In genomic region chr5:35644082-35644481, GRCm38 (mm10) we compare ENCODE assay signal across 23 mouse cellular contexts. TPM values are rescaled to one million over a fixed set of nuclear protein-coding genes. Genes with fewer than 3 reads are reported as not detected.
"Had no signal": no experiment of that assay in that cellular context is flagged by ENCODE, and none has a peak within 500 bp of the region (broad histone marks: within the 10 kb centered on the region; RNA-seq: fewer than 3 reads in every experiment).

No protein-coding gene starts in this region.

- DNase-seq: gastrocnemius, postnatal 10 days; gastrocnemius, postnatal 25 days; heart, postnatal 10 days; heart, postnatal 4 days; kidney, adult 18-20 months; kidney, adult 8-10 months; kidney, postnatal 14 days; liver; liver, embryonic 13.5 days had no signal

- H3K4me2 ChIP-seq: heart, embryonic 11.5 days; hindbrain, embryonic 12.5 days; hindbrain, embryonic 14.5 days; intestine, embryonic 15.5 days; limb, embryonic 12.5 days; liver, embryonic 11.5 days; liver, embryonic 13.5 days had no signal

- H3K4me3 ChIP-seq: hindbrain, embryonic 10.5 days; hindbrain, embryonic 12.5 days; intestine, embryonic 15.5 days; layer of hippocampus, adult 2 months; left cerebral cortex, adult 2 months; limb, embryonic 10.5 days; limb, embryonic 12.5 days; liver, embryonic 13.5 days had no signal

- H3K27me3 ChIP-seq: hindbrain, embryonic 12.5 days; intestine, embryonic 15.5 days; limb, embryonic 12.5 days; liver, embryonic 13.5 days had no signal

- H3K9ac ChIP-seq: hindbrain, embryonic 12.5 days; hindbrain, embryonic 14.5 days; intestine, embryonic 15.5 days; limb, embryonic 12.5 days; liver, embryonic 13.5 days had no signal

- H3K9me3 ChIP-seq: hindbrain, embryonic 10.5 days; hindbrain, embryonic 12.5 days; intestine, embryonic 15.5 days; limb, embryonic 10.5 days; limb, embryonic 12.5 days; liver, embryonic 13.5 days had no signal

- H3K4me1 ChIP-seq: hindbrain, embryonic 12.5 days; limb, embryonic 10.5 days; liver, embryonic 13.5 days had no signal

- H3K27ac ChIP-seq: hindbrain, embryonic 10.5 days; hindbrain, embryonic 12.5 days; hindbrain, embryonic 14.5 days; intestine, embryonic 15.5 days; layer of hippocampus, adult 2 months; left cerebral cortex, adult 2 months; limb, embryonic 10.5 days; limb, embryonic 12.5 days; liver, embryonic 13.5 days had no signal

- ATAC-seq: hindbrain, embryonic 16.5 days; inflammation-experienced regulatory T-cells, adult 6 months; intestine, embryonic 15.5 days; intestine, postnatal 0 days had no signal

- H3K36me3 ChIP-seq: hindbrain, embryonic 10.5 days; hindbrain, embryonic 12.5 days; intestine, embryonic 15.5 days; limb, embryonic 10.5 days; limb, embryonic 12.5 days; liver, embryonic 13.5 days had no signal

RNA-seq across cellular contexts. Expression of gene Htra3, which starts 35.5 kb away (rescaled TPM):
- total RNA-seq: granulocyte monocyte progenitor cell, adult 5-6 weeks had no signal
- polyA plus RNA-seq: inflammation-experienced regulatory T-cells, adult 6 months had no signal
